Comparison of ENCODE assay signal across 8 mouse cellular contexts in genomic region chr7:127841340-127842000, GRCm38 (mm10). TPM values are rescaled to one million over a fixed set of nuclear protein-coding genes. Genes with fewer than 3 reads are reported as not detected.
DNase-seq lines count a peak whose midpoint lies in the region; ATAC-seq lines count a peak whose summit lies in the region.

No protein-coding gene starts in this region.

- H3K27ac ChIP-seq in hindbrain, embryonic 16.5 days (ENCODE audit: low read depth, low read length), result peak overlapping the region; percentile 94
- H3K27ac ChIP-seq in macrophage, result peak overlapping the region; percentile 97

- peak overlapping the region; percentile 49 for H3K4me3 ChIP-seq in hindbrain, embryonic 16.5 days (ENCODE audit: low read length)
- peak overlapping the region; percentile 94 for H3K4me3 ChIP-seq in macrophage (ENCODE audit: inconsistent target)

- peaks cover 11% of the 10 kb centered on the region; the same call in 1 of the 2 replicates for H3K4me1 ChIP-seq in hindbrain, embryonic 16.5 days (ENCODE audit: control insufficient read depth, insufficient read depth, low read depth, low read length)

- peaks cover 4% of the 10 kb centered on the region; the same call in 1 of the 2 replicates for H3K36me3 ChIP-seq in hindbrain, embryonic 16.5 days (ENCODE audit: control insufficient read depth, insufficient read depth, low read length)
- peaks cover 33% of the 10 kb centered on the region for H3K36me3 ChIP-seq in macrophage (ENCODE audit: inconsistent target)

- H3K79me2 ChIP-seq in macrophage (ENCODE audit: inconsistent target), result peaks cover 47% of the 10 kb centered on the region

- no peaks in the 10 kb centered on the region for H3K27me3 ChIP-seq in hindbrain, embryonic 16.5 days (replicated peaks; ENCODE audit: control insufficient read depth, insufficient read depth, low read length)

- H3K4me2 ChIP-seq in hindbrain, embryonic 16.5 days (ENCODE audit: low read length), result peak overlapping the region; percentile 91

- no peaks in the 10 kb centered on the region for H3K9me3 ChIP-seq in hindbrain, embryonic 16.5 days (ENCODE audit: control insufficient read depth, low read length)

- H3K9ac ChIP-seq in hindbrain, embryonic 16.5 days (ENCODE audit: low read depth, low read length), result peak overlapping the region; percentile 70

- DNase-seq in T-cell, adult 2 months (ENCODE audit: low spot score), result peak; percentile 95
- DNase-seq in cerebellum, postnatal 36 days, result peak; percentile 91 to 96
- DNase-seq in gastrocnemius, adult 18-20 months (ENCODE audit: low spot score), result peak; percentile 94
- DNase-seq in left cerebral cortex, adult 18-20 months (ENCODE audit: low spot score in 2 of 2), result peak; percentile 96 to 97
- DNase-seq in right cerebral cortex, adult 18-20 months, result peak; percentile 98
- DNase-seq in urinary bladder, postnatal 10 days (ENCODE audit: low spot score), result peak; percentile 82

- peak; percentile 96 for ATAC-seq in hindbrain, embryonic 16.5 days

- WGBS in hindbrain, embryonic 16.5 days, result under 1% methylated on average over 46 of the region's 46 CpGs
- WGBS in macrophage (ENCODE audit: missing documents), result under 1% methylated on average over 37 of the region's 46 CpGs

RNA-seq across cellular contexts. Expression of gene Stx1b, which starts 17.1 kb away (rescaled TPM):
- total RNA-seq in gastrocnemius, adult 18-20 months (2021), result 1 to 10 TPM in 1 of 2 experiments, under 1 TPM in 1; 0.74 to 1.2 TPM
- 76.8 and 84.4 TPM in 2 replicates for polyA plus RNA-seq in hindbrain, embryonic 16.5 days (2015; fragmentation: Nextera tagmentation; extraction: Ambion mirVana)
- 100 to 1,000 TPM; 420 to 434 TPM for total RNA-seq in left cerebral cortex, adult 18-20 months (2021)
- 1 to 10 TPM in 2 of 26 experiments, under 1 TPM in 10, not detected in 14; 0.17 to 2.3 (median 0.48) TPM for total RNA-seq in macrophage (2018; cell fraction: chromatin; rRNA removed)
- total RNA-seq in macrophage (2018; cell fraction: cytosol; rRNA removed), result under 1 TPM in 2 of 26 experiments, not detected in 24; under 0.01 to 0.03 TPM
- total RNA-seq in macrophage (2018; cell fraction: nucleus; rRNA removed), result under 1 TPM in 8 of 26 experiments, not detected in 18; 0.10 to 0.74 (median 0.37) TPM
- 0.05 to 0.09 TPM in 2 of 3 replicates, not detected in the other for polyA plus RNA-seq in macrophage (2018)

RNA-seq across cellular contexts. Expression of gene Stx4a, which starts 17.4 kb away (rescaled TPM):
- total RNA-seq in gastrocnemius, adult 18-20 months (2021), result 10 to 100 TPM; 46.4 to 56.7 TPM
- polyA plus RNA-seq in hindbrain, embryonic 16.5 days (2015; fragmentation: Nextera tagmentation; extraction: Ambion mirVana), result 21.6 and 22.0 TPM in 2 replicates
- 10 to 100 TPM; 85.0 to 86.3 TPM for total RNA-seq in left cerebral cortex, adult 18-20 months (2021)
- 1,000 to 10,000 TPM in 1 of 26 experiments, 100 to 1,000 TPM in 25; 381 to 1,183 (median 600) TPM for total RNA-seq in macrophage (2018; cell fraction: chromatin; rRNA removed)
- total RNA-seq in macrophage (2018; cell fraction: cytosol; rRNA removed), result 100 to 1,000 TPM; 129 to 190 (median 156) TPM
- total RNA-seq in macrophage (2018; cell fraction: nucleus; rRNA removed), result 100 to 1,000 TPM; 191 to 554 (median 353) TPM
- 150 to 165 TPM (median 155 TPM) in 3 replicates for polyA plus RNA-seq in macrophage (2018)

RNA-seq across cellular contexts. Expression of gene Zfp646, which starts 34.6 kb away (rescaled TPM):
- 10 to 100 TPM; 12.4 to 12.6 TPM for total RNA-seq in gastrocnemius, adult 18-20 months (2021)
- polyA plus RNA-seq in hindbrain, embryonic 16.5 days (2015; fragmentation: Nextera tagmentation; extraction: Ambion mirVana), result 6.0 and 8.8 TPM in 2 replicates
- 10 to 100 TPM; 31.0 TPM for total RNA-seq in left cerebral cortex, adult 18-20 months (2021)
- total RNA-seq in macrophage (2018; cell fraction: chromatin; rRNA removed), result 100 to 1,000 TPM in 4 of 26 experiments, 10 to 100 TPM in 22; 29.5 to 147 (median 70.2) TPM
- 10 to 100 TPM in 23 of 26 experiments, 1 to 10 TPM in 3; 8.5 to 30.5 (median 19.0) TPM for total RNA-seq in macrophage (2018; cell fraction: cytosol; rRNA removed)
- total RNA-seq in macrophage (2018; cell fraction: nucleus; rRNA removed), result 100 to 1,000 TPM in 2 of 26 experiments, 10 to 100 TPM in 24; 30.3 to 121 (median 47.7) TPM
- polyA plus RNA-seq in macrophage (2018), result 14.9 to 18.4 TPM (median 16.3 TPM) in 3 replicates

RNA-seq across cellular contexts. Expression of gene Zfp668, which starts 35.2 kb away (rescaled TPM):
- 1 to 10 TPM; 3.2 to 4.1 TPM for total RNA-seq in gastrocnemius, adult 18-20 months (2021)
- 29.5 and 35.1 TPM in 2 replicates for polyA plus RNA-seq in hindbrain, embryonic 16.5 days (2015; fragmentation: Nextera tagmentation; extraction: Ambion mirVana)
- total RNA-seq in left cerebral cortex, adult 18-20 months (2021), result 10 to 100 TPM; 19.5 to 20.5 TPM
- 10 to 100 TPM in 14 of 26 experiments, 1 to 10 TPM in 12; 3.6 to 24.2 (median 11.4) TPM for total RNA-seq in macrophage (2018; cell fraction: chromatin; rRNA removed)
- total RNA-seq in macrophage (2018; cell fraction: cytosol; rRNA removed), result 1 to 10 TPM; 1.6 to 7.6 (median 4.3) TPM
- total RNA-seq in macrophage (2018; cell fraction: nucleus; rRNA removed), result 10 to 100 TPM in 10 of 26 experiments, 1 to 10 TPM in 16; 4.1 to 20.3 (median 8.2) TPM
- 3.2 to 5.8 TPM (median 4.7 TPM) in 3 replicates for polyA plus RNA-seq in macrophage (2018)

RNA-seq across cellular contexts. Expression of gene Hsd3b7, which starts 41.1 kb away (rescaled TPM):
- 1 to 10 TPM; 4.2 TPM for total RNA-seq in gastrocnemius, adult 18-20 months (2021)
- polyA plus RNA-seq in hindbrain, embryonic 16.5 days (2015; fragmentation: Nextera tagmentation; extraction: Ambion mirVana), result 11.9 and 12.1 TPM in 2 replicates
- total RNA-seq in left cerebral cortex, adult 18-20 months (2021), result 1 to 10 TPM; 4.7 to 5.3 TPM
- total RNA-seq in macrophage (2018; cell fraction: chromatin; rRNA removed), result 100 to 1,000 TPM in 14 of 26 experiments, 10 to 100 TPM in 12; 57.9 to 161 (median 103) TPM
- total RNA-seq in macrophage (2018; cell fraction: cytosol; rRNA removed), result 10 to 100 TPM; 25.1 to 48.5 (median 36.4) TPM
- total RNA-seq in macrophage (2018; cell fraction: nucleus; rRNA removed), result 100 to 1,000 TPM in 7 of 26 experiments, 10 to 100 TPM in 19; 46.6 to 154 (median 81.2) TPM
- 14.9 to 55.1 TPM (median 55.0 TPM) in 3 replicates for polyA plus RNA-seq in macrophage (2018)

Comparison
In these comparisons a context has a peak if more than half of its experiments do, and no peak if none do; other contexts are left out.
1. Peak in every context shown above with its lines: DNase-seq, ATAC-seq, H3K4me3 ChIP-seq and H3K27ac ChIP-seq.
2. RNA of gene Stx1b, which starts 17.1 kb away (total RNA-seq): 420 to 434 TPM in left cerebral cortex, adult 18-20 months; 0.74 to 1.2 TPM in gastrocnemius, adult 18-20 months; every median in the first group is over 100 times any median in the second.